Mouse (Mus musculus) central nervous system, embryonic 11.5 days (tissue): ENCODE results near the gene Golga7b. TPM values are rescaled to one million over a fixed set of nuclear protein-coding genes. Genes with fewer than 3 reads are reported as not detected.

Source experiments
- polyA plus RNA-seq: library from polyadenylated mRNA; depleted of rRNA; stranded (reverse); fragments of >200 nt; gene quantifications from 2 replicates; pipeline ENCODE4 v1.2.3, GENCODE M21; 2012; rRNA removed

The Golga7b gene
- 3.2 and 3.3 TPM in 2 replicates for polyA plus RNA-seq

GRCm38 (mm10) chr19:42247519-42247918 lies at the start of gene Golga7b:
Golga7b (plus strand) TSS chr19:42247574.

DNA sequence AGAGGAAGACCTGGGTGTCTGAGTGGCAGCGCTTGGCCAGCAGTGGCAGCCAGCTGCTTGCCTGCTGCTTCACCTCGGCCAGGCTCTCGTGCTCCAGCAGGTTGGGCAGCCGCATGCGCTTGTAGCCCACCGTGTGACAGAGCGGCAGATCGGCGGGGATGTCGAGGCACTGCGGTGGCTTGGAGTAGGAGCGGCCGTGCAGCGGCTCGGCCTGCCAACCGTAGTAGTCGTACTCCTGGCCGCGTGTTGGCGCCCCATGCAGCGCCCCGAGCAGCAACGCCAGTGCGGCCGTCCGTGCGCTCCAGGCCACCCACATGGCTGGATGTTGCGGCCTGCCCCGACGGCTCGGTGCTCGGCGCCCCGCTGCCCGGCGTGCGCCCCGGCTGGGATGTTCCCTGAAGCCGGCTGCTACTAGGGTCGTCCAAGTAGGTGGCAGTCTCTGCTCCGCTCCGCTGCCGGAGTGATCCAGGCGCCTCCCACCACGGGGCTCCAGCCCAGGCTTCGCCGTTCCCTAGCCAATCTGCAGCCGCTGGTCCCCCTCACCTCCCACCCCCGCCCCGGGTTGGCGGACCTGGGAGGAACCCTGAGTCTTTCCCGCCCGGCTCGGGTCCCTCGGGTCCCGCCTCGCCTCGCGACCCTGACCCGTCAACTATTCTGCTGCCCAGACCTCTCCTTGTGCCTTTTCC lies 45.5 kb upstream of the Golga7b start, which contains the start of gene Sfrp5:
Gene Sfrp5 (minus strand): TSS at position 557 of the 686 bp plus-strand sequence.

Other genes with a start within 250 kb of the Golga7b start
- gene Ankrd2, start 211.6 kb upstream of the Golga7b start, polyA plus RNA-seq: 0.08 and 0.11 TPM in 2 replicates
- 1.8 and 2.8 TPM in 2 replicates for gene Hoga1, start 202.0 kb upstream of the Golga7b start, polyA plus RNA-seq
- 0.50 and 0.51 TPM in 2 replicates for gene 4933411K16Rik, start 195.3 kb upstream of the Golga7b start, polyA plus RNA-seq
- 48.5 and 49.9 TPM in 2 replicates for gene Morn4, start 161.2 kb upstream of the Golga7b start, polyA plus RNA-seq
- 36.2 and 37.6 TPM in 2 replicates for gene Pi4k2a, start 157.1 kb upstream of the Golga7b start, polyA plus RNA-seq
- 4.8 and 8.6 TPM in 2 replicates for gene Avpi1, start 118.5 kb upstream of the Golga7b start, polyA plus RNA-seq
- 16.4 and 35.8 TPM in 2 replicates for gene Marveld1, start 100.2 kb upstream of the Golga7b start, polyA plus RNA-seq
- 60.0 and 62.2 TPM in 2 replicates for gene Zfyve27, start 83.6 kb upstream of the Golga7b start, polyA plus RNA-seq
- gene Sfrp5, start 45.3 kb upstream of the Golga7b start, polyA plus RNA-seq: 0.58 and 2.3 TPM in 2 replicates
- 3.1 and 7.9 TPM in 2 replicates for gene Crtac1, start 184.2 kb downstream of the Golga7b start, polyA plus RNA-seq